Mouse (Mus musculus): ENCODE measurements around the gene Wipi2. TPM values are rescaled to one million over a fixed set of nuclear protein-coding genes. Genes with fewer than 3 reads are reported as not detected.

Gene Wipi2
- polyA plus RNA-seq, 1 experiment, result 41.8 TPM

DNA sequence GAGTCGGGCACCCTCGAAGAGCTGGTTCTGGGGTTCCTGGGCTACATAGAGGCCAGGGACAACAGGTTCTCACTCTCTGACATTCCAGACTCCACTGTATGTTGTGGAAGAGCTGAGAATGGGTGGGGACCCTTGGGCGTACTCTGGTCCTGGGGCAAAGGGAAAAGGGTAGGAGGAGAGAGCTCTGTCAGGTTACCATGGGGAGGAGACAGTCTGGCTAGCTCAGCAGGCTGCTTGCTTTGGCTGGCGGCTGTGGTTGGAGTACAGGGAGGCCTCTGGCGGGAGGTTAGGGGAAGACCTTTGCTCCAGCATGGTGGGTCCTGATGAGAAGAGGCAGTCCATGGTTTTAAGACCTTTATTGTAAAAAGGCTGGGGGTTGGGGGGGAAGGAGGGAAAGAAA lies 12.6 kb downstream of the Wipi2 start:
- TF ChIP-seq POLR2A (IDR thresholded peaks at IDR 0.05; ENCODE audit: borderline replicate concordance, control insufficient read depth, low read depth, low read length), result no peak
- H3K27ac ChIP-seq (ENCODE audit: control insufficient read depth, insufficient read depth, low read depth, low read length, poor library complexity), result no peak overlapping the region; the same call in 1 of the 2 replicates
- peaks cover 2% of the 10 kb centered on the region; the same call in 1 of the 2 replicates for H3K4me1 ChIP-seq (ENCODE audit: control insufficient read depth, insufficient read depth, low read length)
- no peak overlapping the region for H3K4me3 ChIP-seq (replicated peaks; ENCODE audit: control insufficient read depth, low read depth, low read length)
- 87% methylated on average over 5 of the region's 5 CpGs for WGBS

DNA sequence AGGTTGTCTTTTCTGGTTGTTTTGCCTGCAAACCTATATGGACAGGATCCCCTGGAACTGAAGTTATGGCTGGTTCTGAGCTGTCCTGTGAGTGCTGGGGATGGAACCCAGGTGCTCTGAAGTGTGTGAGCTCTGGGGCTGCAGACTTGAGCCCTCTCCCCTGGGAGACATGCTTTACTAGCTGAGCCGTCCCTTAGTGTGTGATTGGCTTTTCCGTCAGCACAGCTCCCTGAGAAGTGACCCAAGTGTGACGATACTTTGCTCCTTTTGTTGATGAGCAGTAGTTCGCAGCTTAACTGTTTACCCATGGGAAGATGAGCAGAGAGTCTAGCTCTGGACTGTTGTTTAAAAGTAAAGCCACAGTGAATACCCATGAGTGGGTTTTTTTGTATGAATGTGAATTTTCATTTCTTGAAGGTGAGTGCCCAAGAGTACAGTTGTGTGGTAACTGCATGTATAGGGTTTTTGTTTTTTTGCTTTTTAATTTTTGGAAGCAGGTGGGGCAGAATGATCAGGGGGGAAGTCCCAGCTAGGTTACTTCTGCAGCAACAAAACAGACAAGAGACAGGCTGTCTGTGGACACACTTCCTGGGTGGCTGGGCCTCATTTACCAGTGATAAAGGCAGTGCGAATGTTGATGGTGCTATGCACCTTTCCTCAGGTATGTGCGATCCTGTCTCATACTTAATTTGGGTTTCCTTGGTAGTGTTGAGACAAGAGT lies 14.0 kb downstream of the Wipi2 start:
- 89% methylated on average over 6 of the region's 6 CpGs for WGBS
- TF ChIP-seq POLR2A (IDR thresholded peaks at IDR 0.05; ENCODE audit: borderline replicate concordance, control insufficient read depth, low read depth, low read length), result no peak
- TF ChIP-seq CTCF (IDR thresholded peaks at IDR 0.05; ENCODE audit: control insufficient read depth, insufficient read depth, low read length), result no peak
- Histone ChIP-seq H3K27ac (ENCODE audit: control insufficient read depth, insufficient read depth, low read depth, low read length, poor library complexity) (peak overlapping the region; percentile 55; the same call in 1 of the 2 replicates), H3K4me1 (ENCODE audit: control insufficient read depth, insufficient read depth, low read length) (peaks cover 2% of the 10 kb centered on the region; the same call in 1 of the 2 replicates), H3K4me3 (replicated peaks; ENCODE audit: control insufficient read depth, low read depth, low read length) (no peak overlapping the region)

DNA sequence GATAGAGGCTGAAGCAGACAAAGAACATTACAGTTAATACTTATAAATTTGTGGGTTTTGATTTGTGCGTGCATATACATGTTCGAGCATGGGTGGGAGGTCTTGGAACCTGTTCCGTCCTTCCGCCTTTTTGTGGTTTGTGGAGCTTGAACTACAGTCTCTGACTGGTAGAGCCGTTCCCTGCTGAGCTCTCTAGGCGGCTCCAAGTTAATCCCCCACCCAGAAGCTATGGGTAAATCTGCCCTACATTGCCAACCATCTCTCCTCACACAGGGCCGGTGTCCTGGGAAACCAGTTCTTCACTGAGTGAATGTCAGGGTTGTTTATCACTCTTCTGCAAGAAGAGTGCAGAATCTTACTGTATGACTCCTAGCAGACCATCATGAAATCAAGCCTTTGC lies 20.7 kb downstream of the Wipi2 start:
- Histone ChIP-seq H3K4me1 (ENCODE audit: control insufficient read depth, insufficient read depth, low read length) (peaks cover 7% of the 10 kb centered on the region; the same call in 1 of the 2 replicates), H3K4me3 (replicated peaks; ENCODE audit: control insufficient read depth, low read depth, low read length) (no peak overlapping the region), H3K27ac (ENCODE audit: control insufficient read depth, insufficient read depth, low read depth, low read length, poor library complexity) (no peak overlapping the region)
- TF ChIP-seq POLR2A (IDR thresholded peaks at IDR 0.05; ENCODE audit: borderline replicate concordance, control insufficient read depth, low read depth, low read length) (no peak), CTCF (IDR thresholded peaks at IDR 0.05; ENCODE audit: control insufficient read depth, insufficient read depth, low read length) (no peak)
- WGBS, result 87% methylated on average over 7 of the region's 7 CpGs

DNA sequence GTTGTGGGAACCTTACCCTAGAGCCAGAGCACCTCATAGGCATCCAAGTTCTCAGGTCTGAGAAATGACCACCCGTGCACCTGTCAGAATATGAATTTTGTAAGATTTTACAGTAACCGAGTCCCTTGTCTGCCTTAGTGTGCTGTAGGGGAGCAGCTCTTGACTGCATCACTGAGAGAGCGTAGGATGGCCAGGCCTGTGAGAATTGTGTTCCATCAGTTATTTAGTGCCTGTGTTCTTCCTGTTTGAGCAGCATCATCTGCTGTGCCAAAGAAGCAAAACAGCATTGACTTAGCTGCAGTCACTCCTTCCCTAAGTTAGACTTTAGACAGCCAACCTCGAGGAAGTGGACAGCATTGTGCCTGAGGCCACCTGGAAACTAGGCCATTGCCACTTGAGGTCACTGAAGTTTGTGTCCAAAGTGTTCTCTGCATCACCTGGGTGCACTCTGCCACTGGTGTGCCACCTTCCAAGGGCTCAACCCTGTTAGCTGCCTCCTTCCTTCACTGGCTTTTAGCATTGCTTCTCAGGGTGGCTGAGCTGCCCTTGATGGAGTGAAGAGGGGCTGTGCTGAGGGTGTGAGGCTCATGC lies 22.1 kb downstream of the Wipi2 start:
- Histone ChIP-seq H3K27ac (ENCODE audit: control insufficient read depth, insufficient read depth, low read depth, low read length, poor library complexity) (peak overlapping the region; percentile 74), H3K4me3 (replicated peaks; ENCODE audit: control insufficient read depth, low read depth, low read length) (no peak overlapping the region), H3K4me1 (ENCODE audit: control insufficient read depth, insufficient read depth, low read length) (peaks cover 7% of the 10 kb centered on the region; the same call in 1 of the 2 replicates)
- WGBS, result 77% methylated on average over 4 of the region's 4 CpGs
- no peak for TF ChIP-seq POLR2A (IDR thresholded peaks at IDR 0.05; ENCODE audit: borderline replicate concordance, control insufficient read depth, low read depth, low read length)
- no peak for TF ChIP-seq CTCF (IDR thresholded peaks at IDR 0.05; ENCODE audit: control insufficient read depth, insufficient read depth, low read length)

DNA sequence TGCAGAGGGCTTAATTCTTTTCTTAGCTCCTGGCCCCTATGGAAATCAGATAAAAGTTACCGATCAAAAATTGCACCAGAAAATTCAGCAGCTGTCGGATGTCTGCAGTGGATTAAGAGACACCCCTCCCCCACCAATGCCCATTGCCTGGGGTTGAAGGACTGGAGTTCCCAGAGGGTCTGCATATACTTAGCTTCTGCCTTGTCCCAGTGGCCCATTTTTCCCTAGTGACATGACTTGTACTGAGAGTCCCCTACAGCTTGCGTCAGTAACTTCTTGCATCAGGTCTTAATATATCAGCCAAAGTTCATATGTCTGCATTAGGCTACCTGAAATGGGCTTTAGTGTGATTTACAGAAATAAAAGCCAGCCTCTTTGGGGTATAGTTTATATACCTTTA lies 22.9 kb downstream of the Wipi2 start:
- H3K27ac ChIP-seq (ENCODE audit: control insufficient read depth, insufficient read depth, low read depth, low read length, poor library complexity), result peak overlapping the region; percentile 74
- WGBS, result 42% methylated on average over 3 of the region's 3 CpGs
- TF ChIP-seq POLR2A (IDR thresholded peaks at IDR 0.05; ENCODE audit: borderline replicate concordance, control insufficient read depth, low read depth, low read length) (no peak), CTCF (IDR thresholded peaks at IDR 0.05; ENCODE audit: control insufficient read depth, insufficient read depth, low read length) (no peak)
- no peak overlapping the region for H3K4me3 ChIP-seq (replicated peaks; ENCODE audit: control insufficient read depth, low read depth, low read length)
- H3K4me1 ChIP-seq (ENCODE audit: control insufficient read depth, insufficient read depth, low read length), result peaks cover 7% of the 10 kb centered on the region; the same call in 1 of the 2 replicates

DNA sequence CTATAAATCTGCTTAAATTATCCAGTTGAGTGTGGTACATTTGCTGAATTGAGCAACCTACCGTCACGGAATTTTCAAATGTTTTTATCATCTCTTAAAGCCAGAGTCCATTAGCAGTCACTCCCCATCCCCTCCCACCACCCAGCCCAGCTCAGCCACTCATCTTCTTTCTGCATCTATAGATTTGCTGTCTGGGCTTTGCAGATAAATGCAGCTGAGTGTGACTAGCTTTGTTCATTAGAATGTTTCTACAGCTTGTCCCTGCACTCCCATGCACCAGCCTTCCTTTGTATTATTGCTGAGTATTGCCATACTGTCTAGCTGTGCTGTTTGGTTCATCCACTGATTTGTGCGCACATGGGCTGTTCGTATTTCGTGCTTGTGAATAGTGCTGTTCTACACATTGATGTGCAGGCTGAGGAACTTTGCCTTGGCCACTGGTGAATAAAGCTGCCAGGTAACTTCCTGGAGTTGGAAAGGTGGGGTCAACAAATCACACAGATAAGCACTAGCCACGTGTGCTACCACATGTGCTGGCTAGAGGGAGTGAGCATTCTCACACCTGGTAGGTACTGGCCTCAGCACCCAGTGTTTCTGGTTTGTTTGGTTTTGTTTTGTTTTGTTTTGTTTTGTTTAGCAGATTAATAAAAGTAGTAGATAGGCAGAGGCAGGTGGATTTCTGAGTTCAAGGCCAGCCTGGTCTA lies 23.4 kb downstream of the Wipi2 start:
- Histone ChIP-seq H3K4me1 (ENCODE audit: control insufficient read depth, insufficient read depth, low read length) (peaks cover 7% of the 10 kb centered on the region; the same call in 1 of the 2 replicates), H3K4me3 (replicated peaks; ENCODE audit: control insufficient read depth, low read depth, low read length) (no peak overlapping the region), H3K27ac (ENCODE audit: control insufficient read depth, insufficient read depth, low read depth, low read length, poor library complexity) (peak overlapping the region; percentile 75; the same call in 1 of the 2 replicates)
- WGBS, result 72% methylated on average over 6 of the region's 6 CpGs
- TF ChIP-seq POLR2A (IDR thresholded peaks at IDR 0.05; ENCODE audit: borderline replicate concordance, control insufficient read depth, low read depth, low read length), result no peak
- no peak for TF ChIP-seq CTCF (IDR thresholded peaks at IDR 0.05; ENCODE audit: control insufficient read depth, insufficient read depth, low read length)

DNA sequence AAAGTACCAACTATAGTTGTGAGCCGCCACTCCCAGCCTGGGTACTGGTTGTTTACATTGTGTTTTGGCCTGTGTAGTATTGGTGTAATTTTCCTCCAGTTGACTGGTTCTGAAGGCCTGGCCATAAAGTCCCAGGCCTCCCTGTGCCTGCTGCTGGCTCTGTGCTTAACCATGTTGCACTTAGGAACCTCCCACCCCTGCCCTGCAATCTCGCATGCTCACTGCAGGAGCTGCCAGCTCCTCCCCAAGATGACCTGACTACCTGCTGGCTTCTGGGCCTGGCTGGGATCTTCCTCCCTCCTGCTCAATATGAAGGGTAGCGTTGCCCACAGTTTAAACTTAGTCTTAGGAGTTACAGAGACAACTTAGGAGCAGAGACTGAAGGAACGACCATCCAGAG lies 24.8 kb downstream of the Wipi2 start:
- WGBS, result 88% methylated on average over 4 of the region's 4 CpGs
- Histone ChIP-seq H3K4me1 (ENCODE audit: control insufficient read depth, insufficient read depth, low read length) (peaks cover 7% of the 10 kb centered on the region; the same call in 1 of the 2 replicates), H3K27ac (ENCODE audit: control insufficient read depth, insufficient read depth, low read depth, low read length, poor library complexity) (no peak overlapping the region), H3K4me3 (replicated peaks; ENCODE audit: control insufficient read depth, low read depth, low read length) (no peak overlapping the region)
- no peak for TF ChIP-seq CTCF (IDR thresholded peaks at IDR 0.05; ENCODE audit: control insufficient read depth, insufficient read depth, low read length)
- no peak for TF ChIP-seq POLR2A (IDR thresholded peaks at IDR 0.05; ENCODE audit: borderline replicate concordance, control insufficient read depth, low read depth, low read length)
